Mouse (Mus musculus) cerebellum, adult 8-10 months (tissue): ENCODE measurements at regions not wholly inside any gene's neighbourhood (a gene's known extent, or its start where the extent isn't known, plus 50 kb on each side); places are given as distances from the start of the nearest gene placed in this dataset.

Experiments
- DNase-seq: peaks from one replicate; pipeline ENCODE4 v3.0.0; 2022

GRCm38 (mm10) chr9:43930476-43930875 lies 112.7 kb upstream of the Thy1 start:
- DNase-seq: no peak

- no peak for DNase-seq
Measured at GRCm38 (mm10) chr9:43934012-43934690, 109.0 kb upstream of the Thy1 start.

GRCm38 (mm10) chr9:43934691-43935064 lies 108.5 kb upstream of the Thy1 start:
- DNase-seq: no peak

GRCm38 (mm10) chr9:43939336-43939735 lies 103.8 kb upstream of the Thy1 start:
- no peak for DNase-seq

GRCm38 (mm10) chr9:43942147-43942546 lies 101.0 kb upstream of the Thy1 start:
- no peak for DNase-seq

GRCm38 (mm10) chr9:43943522-43943921 lies 99.7 kb upstream of the Thy1 start:
- DNase-seq: no peak

GRCm38 (mm10) chr9:43944816-43945741 lies 98.1 kb upstream of the Thy1 start:
- DNase-seq: peak; percentile 12

GRCm38 (mm10) chr9:43945997-43946649 lies 97.1 kb upstream of the Thy1 start:
- DNase-seq: no peak

GRCm38 (mm10) chr9:43947089-43947488 lies 96.1 kb upstream of the Thy1 start:
- no peak for DNase-seq

GRCm38 (mm10) chr9:43947490-43948150 lies 95.6 kb upstream of the Thy1 start:
- no peak for DNase-seq

- DNase-seq: peak; percentile 44
Measured at GRCm38 (mm10) chr9:43953128-43953527, 90.1 kb upstream of the Thy1 start.

- DNase-seq: no peak
Measured at GRCm38 (mm10) chr9:43959541-43959940, 83.6 kb upstream of the Thy1 start.

- no peak for DNase-seq
Measured at GRCm38 (mm10) chr9:43961431-43961830, 81.8 kb upstream of the Thy1 start.

- DNase-seq: no peak
Measured at GRCm38 (mm10) chr9:43965171-43965570, 78.0 kb upstream of the Thy1 start.

GRCm38 (mm10) chr9:43965811-43966210 lies 77.4 kb upstream of the Thy1 start:
- no peak for DNase-seq

GRCm38 (mm10) chr9:43970043-43970795 lies 73.0 kb upstream of the Thy1 start:
- DNase-seq: peak; percentile 41

GRCm38 (mm10) chr9:43970858-43971257 lies 72.3 kb upstream of the Thy1 start:
- DNase-seq: peak; percentile 39

GRCm38 (mm10) chr9:43972290-43972689 lies 70.9 kb upstream of the Thy1 start:
- peak; percentile 84 for DNase-seq

GRCm38 (mm10) chr9:43975405-43975804 lies 67.8 kb upstream of the Thy1 start:
- no peak for DNase-seq

GRCm38 (mm10) chr9:43976366-43976765 lies 66.8 kb upstream of the Thy1 start:
- no peak for DNase-seq

GRCm38 (mm10) chr9:43977773-43978172 lies 65.4 kb upstream of the Thy1 start:
- DNase-seq: no peak

- DNase-seq: no peak
Measured at GRCm38 (mm10) chr9:43981376-43981775, 61.8 kb upstream of the Thy1 start.
